Mouse (Mus musculus) forebrain, embryonic 15.5 days (tissue): ENCODE results near the gene Ormdl3. TPM values are rescaled to one million over a fixed set of nuclear protein-coding genes. Genes with fewer than 3 reads are reported as not detected.
A peak's percentile ranks its signal among the peaks of the same experiment; 100 is the strongest.

Source experiments
- ATAC-seq: fragments of 200-750 bp; cut with Nextera tagmentation; replicated peaks from 2 replicates; pipeline ENCODE4 v1.8.0; 2017; ENCODE audit warnings: mild to moderate bottlenecking, moderate TSS enrichment, moderate library complexity
- H3K27ac ChIP-seq: fragments of 300-500 bp; sonication (generic); replicated peaks from 2 replicates; pipeline ENCODE4 v1.5.1; 2015; ENCODE audit warnings: mild to moderate bottlenecking, inconsistent platforms
- H3K27me3 ChIP-seq: fragments of 300-500 bp; sonication (generic); 2 replicates; pipeline ENCODE4 v1.6.1; 2015; ENCODE audit warnings: inconsistent platforms
- H3K36me3 ChIP-seq: fragments of 300-500 bp; sonication (generic); 2 replicates; pipeline ENCODE4 v1.6.1; 2015; ENCODE audit warnings: mild to moderate bottlenecking, inconsistent platforms
- H3K4me1 ChIP-seq: fragments of 300-500 bp; sonication (generic); 2 replicates; pipeline ENCODE4 v1.6.1; 2015; ENCODE audit warnings: inconsistent platforms
- H3K4me2 ChIP-seq: fragments of 300-500 bp; sonication (generic); replicated peaks from 2 replicates; pipeline ENCODE4 v1.6.1; 2015; ENCODE audit warnings: mild to moderate bottlenecking, inconsistent platforms
- H3K4me3 ChIP-seq: fragments of 300-500 bp; sonication (generic); 2 replicates; pipeline ENCODE4 v1.5.1; 2015; ENCODE audit warnings: mild to moderate bottlenecking, inconsistent platforms
- H3K9ac ChIP-seq: fragments of 300-500 bp; sonication (generic); replicated peaks from 2 replicates; pipeline ENCODE4 v1.6.1; 2015; ENCODE audit warnings: mild to moderate bottlenecking, inconsistent platforms
- H3K9me3 ChIP-seq: fragments of 300-500 bp; sonication (generic); 2 replicates; pipeline ENCODE4 v1.6.1; 2016; ENCODE audit warnings: inconsistent platforms
- WGBS: fragments of 180-500 bp; shearing (Covaris S2); methylation state at CpG from one replicate; pipeline ENCODE4 v1.1.7; 2015; ENCODE audit warnings: mixed read lengths; 5-methylcytosine and 5-hydroxymethylcytosine counted together
- polyA plus RNA-seq: library from polyadenylated mRNA; unstranded; fragments of >200 nt; fragmentation: Nextera tagmentation; extraction: Ambion mirVana; gene quantifications from 2 replicates; pipeline ENCODE4 v1.2.1, GENCODE M21; 2015

Ormdl3 gene
- polyA plus RNA-seq, 1 experiment from 2014 or later: 115 TPM

- H3K4me3 ChIP-seq: no peak overlapping the region
- H3K36me3 ChIP-seq: no peaks in the 10 kb centered on the region
- no peak overlapping the region for H3K9ac ChIP-seq
- no peaks in the 10 kb centered on the region for H3K4me1 ChIP-seq
- 87% methylated on average over 8 of the region's 8 CpGs for WGBS
- H3K4me2 ChIP-seq: no peak overlapping the region
- no peak overlapping the region for H3K27ac ChIP-seq
- H3K9me3 ChIP-seq: no peaks in the 10 kb centered on the region
- ATAC-seq: no peak
- no peaks in the 10 kb centered on the region for H3K27me3 ChIP-seq
These were observed 18.8 kb downstream of the Ormdl3 start for GRCm38 (mm10) chr11:98568326-98568725.

GRCm38 (mm10) chr11:98563921-98564414 is 23.2 kb downstream of the Ormdl3 start:
- Histone ChIP-seq H3K9me3 (no peaks in the 10 kb centered on the region), H3K4me3 (no peak overlapping the region), H3K9ac (no peak overlapping the region), H3K4me1 (no peaks in the 10 kb centered on the region), H3K27me3 (no peaks in the 10 kb centered on the region), H3K27ac (no peak overlapping the region), H3K36me3 (no peaks in the 10 kb centered on the region), H3K4me2 (no peak overlapping the region)
- no peak for ATAC-seq
- WGBS: 53% methylated on average over 13 of the region's 13 CpGs

- Histone ChIP-seq H3K36me3 (no peaks in the 10 kb centered on the region), H3K27me3 (no peaks in the 10 kb centered on the region), H3K4me2 (no peak overlapping the region), H3K9ac (no peak overlapping the region), H3K9me3 (no peaks in the 10 kb centered on the region), H3K4me3 (no peak overlapping the region), H3K4me1 (no peaks in the 10 kb centered on the region), H3K27ac (no peak overlapping the region)
- ATAC-seq: no peak
- 92% methylated on average over 3 of the region's 3 CpGs for WGBS
These were observed 24.1 kb downstream of the Ormdl3 start for GRCm38 (mm10) chr11:98563025-98563424.

GRCm38 (mm10) chr11:98560942-98561341 is 26.2 kb downstream of the Ormdl3 start:
- H3K27ac ChIP-seq: no peak overlapping the region
- no peaks in the 10 kb centered on the region for H3K27me3 ChIP-seq
- no peaks in the 10 kb centered on the region for H3K36me3 ChIP-seq
- no peak overlapping the region for H3K9ac ChIP-seq
- H3K4me2 ChIP-seq: no peak overlapping the region
- ATAC-seq: no peak
- no peaks in the 10 kb centered on the region for H3K9me3 ChIP-seq
- no peaks in the 10 kb centered on the region for H3K4me1 ChIP-seq
- WGBS: 15% methylated on average over 7 of the region's 7 CpGs
- H3K4me3 ChIP-seq: no peak overlapping the region

- 56% methylated on average over 12 of the region's 12 CpGs for WGBS
- H3K9me3 ChIP-seq: no peaks in the 10 kb centered on the region
- ATAC-seq: no peak
- no peak overlapping the region for H3K27ac ChIP-seq
- H3K36me3 ChIP-seq: no peaks in the 10 kb centered on the region
- peaks cover 4% of the 10 kb centered on the region for H3K4me1 ChIP-seq
- H3K4me2 ChIP-seq: no peak overlapping the region
- H3K4me3 ChIP-seq: no peak overlapping the region
- H3K9ac ChIP-seq: no peak overlapping the region
- H3K27me3 ChIP-seq: peaks cover 3% of the 10 kb centered on the region
These were observed 32.0 kb downstream of the Ormdl3 start for GRCm38 (mm10) chr11:98555124-98555700.

- H3K4me3 ChIP-seq: no peak overlapping the region
- H3K36me3 ChIP-seq: no peaks in the 10 kb centered on the region
- H3K4me1 ChIP-seq: peaks cover 4% of the 10 kb centered on the region
- no peak overlapping the region for H3K4me2 ChIP-seq
- 87% methylated on average over 4 of the region's 4 CpGs for WGBS
- no peaks in the 10 kb centered on the region for H3K9me3 ChIP-seq
- H3K9ac ChIP-seq: no peak overlapping the region
- ATAC-seq: no peak
- no peak overlapping the region for H3K27ac ChIP-seq
- H3K27me3 ChIP-seq: peaks cover 16% of the 10 kb centered on the region
These were observed 33.2 kb downstream of the Ormdl3 start for GRCm38 (mm10) chr11:98553966-98554365.

- Histone ChIP-seq H3K27ac (peak within 1 kb of the TSS; percentile 86), H3K36me3 (no peaks in the 10 kb centered on the region), H3K9me3 (no peaks in the 10 kb centered on the region), H3K4me1 (peaks cover 4% of the 10 kb centered on the region), H3K4me2 (peak within 1 kb of the TSS; percentile 66), H3K27me3 (peaks cover 42% of the 10 kb centered on the region), H3K9ac (peak within 1 kb of the TSS; percentile 79), H3K4me3 (peak within 1 kb of the TSS; percentile 79)
- peak; percentile 97 for ATAC-seq
- under 1% methylated on average over 50 of the region's 51 CpGs for WGBS
These were observed 36.0 kb downstream of the Ormdl3 start, which contains the start of gene Zpbp2 for GRCm38 (mm10) chr11:98550975-98551828. Zpbp2 (plus strand) TSS chr11:98551097.

- H3K27ac ChIP-seq: peak overlapping the region; percentile 86
- ATAC-seq: no peak
These were observed 36.7 kb downstream of the Ormdl3 start for GRCm38 (mm10) chr11:98550311-98550974.

GRCm38 (mm10) chr11:98549363-98549762 is 37.8 kb downstream of the Ormdl3 start:
- WGBS: 69% methylated on average over 4 of the region's 4 CpGs

More at GRCm38 (mm10) chr11:98550311-98550974, 36.7 kb downstream of the Ormdl3 start:
- Histone ChIP-seq H3K4me3 (peak overlapping the region; percentile 79), H3K4me1 (peaks cover 9% of the 10 kb centered on the region), H3K27me3 (peaks cover 50% of the 10 kb centered on the region), H3K9me3 (no peaks in the 10 kb centered on the region), H3K9ac (peak overlapping the region; percentile 79), H3K4me2 (peak overlapping the region; percentile 66), H3K36me3 (no peaks in the 10 kb centered on the region)
- WGBS: 22% methylated on average over 20 of the region's 20 CpGs

GRCm38 (mm10) chr11:98547308-98547693 is 39.9 kb downstream of the Ormdl3 start:
- Histone ChIP-seq H3K9me3 (no peaks in the 10 kb centered on the region), H3K9ac (no peak overlapping the region), H3K4me2 (no peak overlapping the region), H3K4me1 (peaks cover 13% of the 10 kb centered on the region), H3K27me3 (peaks cover 75% of the 10 kb centered on the region), H3K36me3 (no peaks in the 10 kb centered on the region), H3K4me3 (no peak overlapping the region), H3K27ac (no peak overlapping the region)
- ATAC-seq: no peak
- 59% methylated on average over 3 of the region's 3 CpGs for WGBS

More at GRCm38 (mm10) chr11:98549363-98549762, 37.8 kb downstream of the Ormdl3 start:
- H3K9ac ChIP-seq: no peak overlapping the region
- H3K36me3 ChIP-seq: no peaks in the 10 kb centered on the region
- no peak overlapping the region for H3K4me3 ChIP-seq
- H3K4me1 ChIP-seq: peaks cover 13% of the 10 kb centered on the region
- H3K4me2 ChIP-seq: no peak overlapping the region
- ATAC-seq: no peak
- peaks cover 59% of the 10 kb centered on the region for H3K27me3 ChIP-seq
- no peak overlapping the region for H3K27ac ChIP-seq
- H3K9me3 ChIP-seq: no peaks in the 10 kb centered on the region

GRCm38 (mm10) chr11:98546529-98547307 is 40.5 kb downstream of the Ormdl3 start:
- Histone ChIP-seq H3K9ac (no peak overlapping the region), H3K4me2 (no peak overlapping the region), H3K27me3 (peaks cover 79% of the 10 kb centered on the region), H3K4me3 (no peak overlapping the region), H3K36me3 (no peaks in the 10 kb centered on the region), H3K9me3 (no peaks in the 10 kb centered on the region), H3K4me1 (peaks cover 13% of the 10 kb centered on the region), H3K27ac (no peak overlapping the region)
- no peak for ATAC-seq
- WGBS: 47% methylated on average over 12 of the region's 12 CpGs
